Mouse (Mus musculus) retina, postnatal 1 day (tissue): ENCODE data around the gene Cyp1a2.

Experiments used
- DNase-seq: peaks from one replicate; pipeline ENCODE4 v3.0.0-alpha.2; 2012

The Cyp1a2 gene

DNA sequence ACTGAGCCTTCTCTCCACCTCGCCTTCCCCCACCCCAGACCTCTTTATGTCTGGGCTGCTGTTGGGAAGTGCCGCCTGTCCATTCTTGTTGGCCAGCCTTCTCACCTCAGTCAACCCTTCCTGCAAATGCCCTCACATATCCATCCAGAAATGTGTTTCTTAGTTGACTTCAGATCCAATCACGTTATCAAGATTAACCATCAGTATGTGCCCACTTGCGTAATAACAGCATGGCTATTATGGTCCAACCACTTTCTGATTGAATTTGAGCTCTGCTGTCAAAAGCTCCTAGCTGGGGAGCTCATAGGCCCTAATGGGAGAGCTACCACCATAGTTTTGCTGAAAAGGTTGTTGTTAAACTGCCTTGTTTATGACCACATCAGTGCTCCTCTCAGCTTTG is 12.5 kb downstream of the Cyp1a2 start:
- DNase-seq = no peak

DNA sequence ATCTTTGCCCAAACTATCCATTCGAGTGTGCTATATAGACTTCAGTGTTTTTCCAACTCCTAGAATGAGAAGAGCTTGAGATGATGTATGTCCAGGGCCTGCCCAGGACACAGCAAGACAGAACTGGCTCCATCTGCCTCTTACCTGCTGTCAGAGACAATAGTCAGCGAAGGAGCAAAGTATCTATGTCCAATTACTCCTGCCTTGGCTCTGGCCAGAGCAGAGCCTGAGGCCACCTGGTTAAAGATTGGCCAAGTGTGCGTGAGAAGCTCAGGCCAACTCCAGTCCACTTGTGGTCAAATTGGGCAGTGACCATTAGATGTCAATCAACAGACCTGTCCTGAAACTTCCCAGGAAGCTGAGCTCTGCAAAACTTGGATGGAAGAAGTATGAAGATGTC is 13.9 kb downstream of the Cyp1a2 start:
- no peak for DNase-seq

DNA sequence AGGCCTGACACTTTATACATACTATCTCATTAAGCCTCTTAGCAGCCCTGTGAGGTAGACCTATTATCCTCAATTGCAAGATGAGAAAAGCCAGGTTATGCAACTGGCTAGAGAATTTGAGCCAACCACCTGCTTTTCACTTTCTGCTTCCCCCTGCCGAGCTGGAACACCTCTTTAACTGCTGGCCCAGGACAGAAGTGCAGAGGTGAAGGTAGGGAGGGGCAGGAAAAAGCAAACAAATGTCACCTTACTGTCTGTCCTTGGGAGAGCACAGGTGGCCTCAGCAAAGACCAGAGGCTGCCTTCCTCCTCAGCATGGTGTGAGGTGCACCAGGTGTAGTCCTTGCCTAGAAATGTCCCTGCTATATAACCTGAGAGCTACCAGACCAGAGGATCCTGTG is 15.2 kb downstream of the Cyp1a2 start:
- no peak for DNase-seq

DNA sequence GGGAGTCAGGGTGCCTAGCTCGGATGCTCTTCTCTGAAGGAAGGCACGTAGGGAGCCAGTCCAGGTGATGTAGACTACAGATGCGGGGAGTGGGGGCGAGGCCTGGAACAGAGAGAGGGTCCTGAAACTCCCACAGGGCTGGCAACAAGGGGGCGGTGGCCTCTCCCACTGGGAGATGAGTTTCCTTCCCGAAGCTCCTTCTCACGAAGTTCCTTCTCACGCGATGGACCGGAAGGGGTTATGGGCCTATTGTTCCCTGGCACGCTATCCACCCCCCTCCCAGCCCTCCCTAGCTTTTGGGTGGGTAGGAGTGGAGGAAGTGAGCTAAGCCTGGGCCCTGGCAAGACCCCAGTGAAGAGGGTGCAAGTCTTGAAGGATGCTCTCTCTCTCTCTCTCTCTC is 15.7 kb downstream of the Cyp1a2 start:
- DNase-seq = no peak

DNA sequence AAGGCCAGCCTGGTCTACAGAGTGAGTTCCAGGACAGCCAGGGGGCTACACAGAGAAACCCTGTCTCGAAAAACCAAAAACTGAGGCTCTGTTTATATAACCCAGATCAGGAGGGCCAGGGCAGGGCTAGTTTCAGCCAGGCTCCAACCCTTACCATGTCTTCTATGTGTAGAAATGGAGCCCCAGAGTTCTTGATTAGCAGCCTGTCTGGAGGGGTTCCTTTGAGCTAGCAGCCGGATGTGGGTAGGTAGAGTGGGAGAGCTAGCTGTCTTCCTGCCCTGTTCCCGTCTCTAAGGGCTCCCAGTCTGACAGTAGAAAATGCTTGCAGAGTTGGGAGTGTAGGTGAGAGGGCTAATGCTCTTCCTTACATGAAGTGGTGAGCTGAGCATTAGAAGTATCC is 16.4 kb downstream of the Cyp1a2 start:
- DNase-seq = no peak

DNA sequence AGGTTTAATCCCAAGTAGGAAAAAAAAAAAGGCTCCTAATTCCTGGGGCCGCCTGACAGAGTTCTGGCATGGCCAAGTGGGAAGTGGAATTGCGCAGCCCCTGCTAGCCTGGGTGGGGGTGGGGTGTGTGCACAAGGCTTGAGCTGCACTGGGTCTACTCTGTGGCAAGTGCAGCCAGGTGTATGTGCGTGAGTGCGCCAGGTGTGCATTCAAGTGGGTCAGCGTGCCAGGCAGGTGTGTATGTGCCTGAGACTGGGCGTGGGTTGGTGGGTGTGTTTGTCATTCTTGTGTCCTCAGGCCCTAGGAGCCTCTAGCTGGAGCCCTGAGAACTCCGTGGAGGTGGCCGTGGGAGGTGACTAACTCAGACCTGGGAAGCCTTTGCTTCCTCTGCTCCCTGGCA is 17.0 kb downstream of the Cyp1a2 start:
- no peak for DNase-seq

DNA sequence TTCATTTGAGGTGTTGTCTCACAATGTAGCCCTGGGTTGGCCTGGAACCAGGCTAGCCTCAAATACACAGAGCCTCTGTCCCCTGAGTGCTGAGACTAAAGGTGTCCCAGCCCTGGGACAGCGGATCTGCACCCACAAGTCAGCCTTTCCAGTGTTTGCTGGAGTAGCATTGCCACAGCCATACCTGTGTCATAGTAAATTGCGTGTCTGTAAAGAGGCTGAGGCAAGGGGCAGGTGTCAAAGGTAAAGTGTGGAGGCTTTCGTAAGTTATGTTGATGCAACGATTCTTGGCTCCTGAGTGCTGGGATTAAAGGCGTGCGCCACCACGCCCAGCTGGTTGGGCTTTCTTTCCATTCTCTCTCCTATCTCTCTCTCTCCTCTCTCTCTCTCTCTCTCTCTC is 18.9 kb downstream of the Cyp1a2 start:
- DNase-seq = no peak

DNA sequence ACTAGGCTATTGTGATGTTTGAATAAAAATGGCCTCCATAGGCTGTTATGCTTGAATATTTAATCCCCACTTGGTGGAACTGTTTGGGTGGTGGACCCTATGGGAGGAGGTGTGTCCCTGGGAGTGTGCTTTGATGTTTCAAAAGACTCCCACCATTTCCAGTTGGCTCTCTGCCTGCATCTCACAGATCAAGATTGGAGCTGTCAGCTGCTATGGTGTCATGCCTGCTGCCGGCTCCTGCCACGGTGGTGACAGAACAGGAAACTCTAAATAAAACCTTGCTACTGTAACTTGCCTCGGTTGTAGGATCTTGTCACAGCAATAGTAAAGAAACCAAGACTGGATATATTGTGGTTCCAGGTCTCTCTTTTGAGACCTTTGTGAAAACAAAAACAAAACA is 22.0 kb downstream of the Cyp1a2 start:
- no peak for DNase-seq

DNA sequence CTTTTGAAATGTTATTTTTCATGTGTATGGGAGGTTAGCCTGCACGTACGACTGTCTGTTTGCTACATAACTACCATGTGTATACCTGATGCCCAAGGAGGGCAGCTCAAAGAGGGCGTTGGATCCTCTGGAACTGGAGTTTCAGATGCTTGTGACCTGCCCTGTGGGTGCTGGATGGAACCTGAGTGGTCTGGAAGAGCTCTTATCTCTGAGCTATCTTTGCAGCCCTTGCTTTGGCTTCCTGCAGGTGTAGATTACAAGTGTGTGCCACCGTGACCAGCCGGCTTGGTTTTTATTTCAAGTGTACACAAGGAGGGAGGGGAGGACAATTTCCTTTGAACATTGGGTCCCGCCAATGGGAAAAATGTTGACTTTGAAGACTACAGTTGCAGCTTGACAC is 23.0 kb downstream of the Cyp1a2 start:
- DNase-seq = no peak

DNA sequence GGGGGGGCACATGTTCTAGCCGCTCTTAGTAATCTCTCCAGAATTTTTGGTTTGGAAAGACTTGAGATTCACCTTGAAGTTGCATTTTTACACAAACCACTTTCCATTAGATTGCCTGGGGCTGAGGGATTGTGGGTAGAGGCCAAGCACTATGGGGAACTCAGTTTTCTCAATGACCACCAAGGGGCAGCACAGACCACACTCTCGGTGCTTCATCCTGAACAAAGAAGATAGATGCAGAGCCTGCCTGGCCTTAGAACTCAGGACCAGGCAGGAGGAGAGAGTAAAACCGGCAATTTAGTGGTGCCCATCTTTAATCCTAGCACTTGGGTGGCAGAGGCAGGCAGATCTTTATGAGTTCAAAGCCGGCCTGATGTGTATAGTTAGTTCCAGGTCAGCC is 23.7 kb downstream of the Cyp1a2 start:
- DNase-seq = peak; percentile 87

DNA sequence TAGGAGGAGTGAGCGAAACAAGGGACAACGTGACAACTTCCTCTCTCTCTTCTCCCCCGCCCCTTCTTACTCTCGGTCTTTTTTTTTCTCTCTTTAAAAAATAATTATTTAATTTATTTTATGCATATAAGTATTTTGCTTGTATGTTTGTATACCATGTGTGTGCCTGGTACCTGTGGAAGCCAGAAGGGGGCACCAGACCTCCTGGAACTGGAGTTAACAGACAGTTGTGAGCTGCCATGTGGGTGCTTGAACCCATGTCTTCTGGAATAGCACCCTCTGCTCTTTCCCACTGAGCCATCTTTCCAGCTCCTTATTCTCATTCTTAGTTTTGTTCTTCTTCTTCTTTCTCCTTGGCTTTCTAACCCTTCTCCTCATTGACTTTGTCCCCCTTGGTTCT is 24.5 kb downstream of the Cyp1a2 start:
- no peak for DNase-seq

DNA sequence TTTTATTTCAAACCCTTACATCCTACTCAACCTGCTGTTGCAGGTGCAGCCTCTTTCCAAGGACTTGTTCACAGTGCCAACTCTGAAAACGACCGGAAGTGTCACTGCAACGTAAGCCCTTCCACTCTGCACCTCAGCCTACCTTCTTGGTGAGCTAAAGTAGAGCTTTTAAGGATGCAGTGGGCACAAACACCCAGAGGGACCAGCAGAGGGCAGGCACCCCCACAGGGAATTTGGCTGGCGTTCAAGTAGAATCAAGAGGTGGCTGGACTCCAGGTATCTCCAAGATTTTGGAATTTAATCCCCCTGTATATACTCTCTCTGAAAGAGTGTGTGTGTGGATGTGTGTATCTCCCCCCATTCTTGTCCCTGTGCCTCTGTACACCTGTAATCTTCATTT is 25.7 kb downstream of the Cyp1a2 start:
- DNase-seq = no peak

DNA sequence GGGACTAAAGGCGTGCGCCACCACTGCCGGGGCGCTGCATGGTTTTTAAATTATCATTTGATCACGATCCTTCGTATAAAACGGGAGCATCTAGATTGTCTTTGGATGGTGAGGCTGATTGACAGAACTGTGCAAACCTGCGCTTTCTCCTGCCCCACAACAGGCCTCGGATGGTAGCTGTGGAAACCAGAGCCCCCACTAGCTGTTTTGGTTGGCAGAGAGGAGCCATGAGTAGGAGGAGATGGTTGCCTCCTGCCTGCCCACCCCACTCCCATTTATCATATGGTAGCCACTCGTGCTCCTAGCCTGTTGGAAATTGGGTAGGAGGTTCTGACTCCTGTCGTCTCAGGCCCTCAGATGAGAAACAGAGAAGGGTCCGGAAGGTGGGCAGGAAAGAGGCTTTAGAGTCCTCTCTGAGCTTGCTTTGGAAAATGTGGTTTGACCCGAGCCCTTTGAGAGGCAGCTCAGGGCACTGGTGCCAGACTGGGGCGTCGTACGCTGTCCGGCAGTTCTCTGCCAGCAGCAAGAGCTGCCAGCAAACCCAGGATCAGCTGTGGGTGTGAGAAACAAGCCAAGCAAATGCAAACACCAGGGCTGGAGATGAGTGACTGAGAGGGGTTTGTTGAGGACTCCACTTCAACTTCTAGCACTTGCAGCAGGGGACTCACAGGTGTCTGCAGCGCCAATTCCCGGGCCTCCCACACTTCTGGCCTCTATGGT is 26.7 kb downstream of the Cyp1a2 start:
- no peak for DNase-seq

DNA sequence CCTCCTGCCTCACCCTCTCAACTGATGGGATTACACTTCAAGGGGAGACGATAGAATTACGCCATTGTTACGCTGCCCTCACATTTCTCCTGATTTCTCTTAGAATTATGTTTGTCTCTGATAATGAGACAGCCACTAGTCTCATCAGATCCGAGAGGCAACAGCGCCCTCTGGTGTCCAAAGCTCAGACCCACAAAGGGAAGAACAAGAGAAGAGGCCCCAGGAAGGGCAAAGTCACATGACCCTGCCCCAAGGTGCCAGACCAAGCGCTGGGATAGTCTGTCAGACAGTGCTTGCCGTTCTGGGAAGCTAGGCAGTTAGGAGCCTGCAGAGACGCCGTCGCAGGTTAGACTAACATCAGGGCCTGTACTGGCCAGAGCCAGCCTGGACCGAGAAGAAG is 27.8 kb downstream of the Cyp1a2 start:
- DNase-seq = peak; percentile 96

DNA sequence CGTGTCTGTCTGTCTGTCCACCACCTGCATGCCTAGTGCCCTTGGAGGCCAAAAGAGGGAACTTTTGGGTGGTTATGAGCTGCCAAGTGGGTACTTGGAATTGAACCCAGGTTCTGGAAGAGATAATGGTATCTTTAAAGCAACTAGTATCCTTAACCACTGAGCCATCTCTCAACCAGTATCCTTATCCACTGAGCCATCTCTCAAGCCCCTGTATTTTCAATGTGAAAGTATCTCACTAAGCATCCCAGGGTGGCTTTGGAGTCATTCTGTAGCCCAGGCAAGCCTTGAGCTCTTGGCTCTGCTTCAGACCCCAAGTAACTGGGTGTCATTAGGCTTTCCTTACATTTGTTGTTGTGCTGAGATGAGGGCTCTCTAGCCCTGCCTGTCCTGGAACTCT is 28.5 kb downstream of the Cyp1a2 start:
- DNase-seq = no peak

DNA sequence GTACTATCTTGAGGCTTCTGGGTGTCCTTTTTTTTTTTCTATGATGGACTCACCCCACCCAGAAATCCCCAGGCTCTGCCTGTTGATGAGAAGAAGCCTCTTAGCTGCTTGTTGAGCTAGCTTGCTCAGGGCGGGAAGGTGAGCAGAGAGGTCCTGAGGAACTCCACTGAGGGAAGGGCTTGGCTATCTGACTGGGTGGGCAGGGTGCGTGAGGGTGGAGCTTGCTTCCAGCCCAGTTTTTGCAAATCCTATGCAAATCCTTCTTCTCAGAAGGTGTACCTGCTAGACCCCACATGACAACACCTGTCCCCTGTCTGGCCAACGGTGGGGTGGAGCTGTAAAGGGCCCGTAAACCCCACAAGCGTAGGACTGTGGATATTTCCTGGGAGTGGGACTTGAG is 30.2 kb downstream of the Cyp1a2 start, which contains the start of gene Csk:
Gene Csk, minus strand, starts transcription at position 349 of the 400 bp plus-strand sequence.
- no peak for DNase-seq

DNA sequence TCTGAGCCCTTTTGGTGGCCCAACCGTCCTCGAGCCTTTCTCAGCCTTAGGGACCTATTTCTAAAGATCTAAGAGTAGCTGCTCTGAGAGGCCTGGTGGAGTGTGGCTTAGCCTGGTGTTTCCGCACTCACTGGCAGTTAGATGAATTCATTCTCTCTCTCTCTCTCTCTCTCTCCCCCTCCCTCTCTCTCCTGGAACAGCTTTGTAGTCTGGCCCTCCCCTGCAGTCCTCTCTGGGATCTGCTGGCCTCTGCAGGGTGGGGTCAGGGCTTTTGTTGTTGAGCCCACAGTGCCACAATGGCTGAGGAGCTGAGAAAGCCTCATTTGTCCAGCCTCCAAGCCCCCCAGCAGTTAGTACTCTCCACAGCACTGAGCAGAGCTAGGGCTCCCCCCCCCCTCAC is 30.6 kb downstream of the Cyp1a2 start:
- DNase-seq = peak; percentile 60

DNA sequence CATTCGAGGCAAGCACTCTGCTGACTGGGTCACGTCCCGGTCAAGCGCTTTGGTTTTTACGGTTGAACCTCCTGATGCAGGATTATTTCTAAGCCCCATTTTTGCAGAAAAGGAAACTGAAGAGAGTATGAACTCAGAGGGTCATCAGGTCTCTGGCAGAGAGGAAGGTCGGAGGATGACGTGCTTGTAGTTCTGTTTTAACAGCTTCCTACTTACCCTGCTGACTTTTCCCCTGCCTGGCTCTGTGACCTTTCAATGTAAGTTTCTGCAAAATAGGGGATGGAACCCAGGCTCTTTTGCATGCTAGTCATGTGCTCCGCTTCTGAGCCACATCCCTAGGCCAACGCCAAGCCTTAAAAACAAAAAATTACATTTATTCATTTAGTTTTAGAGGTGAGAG is 31.2 kb downstream of the Cyp1a2 start:
- DNase-seq = no peak

DNA sequence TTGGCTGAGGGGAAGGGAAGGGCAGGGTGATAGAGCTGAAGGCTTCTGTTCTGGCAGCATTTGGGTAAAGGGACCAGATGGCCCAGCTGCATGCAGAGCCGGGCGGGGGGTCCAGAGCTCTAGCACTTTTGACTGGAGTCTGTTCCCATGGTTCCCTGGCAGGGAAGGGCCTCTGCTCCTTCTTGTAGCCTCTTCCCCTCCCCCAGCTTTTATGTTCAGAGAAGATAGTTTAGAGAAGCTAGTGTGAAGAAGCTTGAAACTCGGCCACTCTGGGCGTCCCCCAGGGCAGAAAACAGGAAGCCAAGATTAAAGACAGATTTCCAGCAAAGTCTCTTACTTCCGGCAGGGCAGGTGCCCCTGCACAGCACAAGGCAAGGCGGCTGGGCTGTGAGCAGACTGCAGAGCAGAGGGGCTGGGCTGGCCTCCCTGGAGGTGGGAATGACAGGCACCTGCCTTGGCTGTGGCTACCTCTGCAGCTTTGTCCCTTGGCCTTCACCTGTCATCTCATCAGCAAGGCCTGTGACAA is 32.7 kb downstream of the Cyp1a2 start:
- peak; percentile 53 for DNase-seq

DNA sequence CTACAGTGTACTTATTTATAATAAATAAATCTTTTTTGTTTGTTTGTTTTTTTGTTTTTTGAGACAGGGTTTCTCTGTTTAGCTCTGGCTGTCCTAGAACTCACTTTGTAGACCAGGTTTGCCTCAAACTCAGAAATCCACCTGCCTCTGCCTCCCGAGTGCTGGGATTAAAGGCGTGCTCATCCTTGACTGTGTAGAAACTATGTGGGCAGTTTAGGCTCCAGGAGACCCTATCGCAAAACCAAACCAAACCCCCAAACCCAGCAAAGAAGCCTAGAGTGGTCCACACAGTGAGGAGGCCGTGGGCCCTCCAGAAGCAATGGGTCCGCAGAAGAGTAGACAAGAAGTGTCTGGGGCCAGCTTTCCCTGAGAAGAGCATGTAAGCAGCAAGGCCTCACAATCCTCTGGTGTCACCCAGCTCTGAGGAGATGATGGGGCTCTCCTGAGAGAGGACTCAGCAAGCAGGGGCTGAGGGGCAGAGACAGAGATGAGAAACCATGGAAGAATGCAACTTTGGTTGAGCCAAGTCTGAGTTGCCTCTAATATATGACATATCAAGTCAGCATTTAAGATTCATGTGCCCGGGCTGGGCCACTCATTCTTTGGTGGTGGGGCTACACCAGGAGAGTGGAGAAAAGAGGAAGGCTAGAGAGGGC is 33.2 kb downstream of the Cyp1a2 start:
- DNase-seq = no peak

DNA sequence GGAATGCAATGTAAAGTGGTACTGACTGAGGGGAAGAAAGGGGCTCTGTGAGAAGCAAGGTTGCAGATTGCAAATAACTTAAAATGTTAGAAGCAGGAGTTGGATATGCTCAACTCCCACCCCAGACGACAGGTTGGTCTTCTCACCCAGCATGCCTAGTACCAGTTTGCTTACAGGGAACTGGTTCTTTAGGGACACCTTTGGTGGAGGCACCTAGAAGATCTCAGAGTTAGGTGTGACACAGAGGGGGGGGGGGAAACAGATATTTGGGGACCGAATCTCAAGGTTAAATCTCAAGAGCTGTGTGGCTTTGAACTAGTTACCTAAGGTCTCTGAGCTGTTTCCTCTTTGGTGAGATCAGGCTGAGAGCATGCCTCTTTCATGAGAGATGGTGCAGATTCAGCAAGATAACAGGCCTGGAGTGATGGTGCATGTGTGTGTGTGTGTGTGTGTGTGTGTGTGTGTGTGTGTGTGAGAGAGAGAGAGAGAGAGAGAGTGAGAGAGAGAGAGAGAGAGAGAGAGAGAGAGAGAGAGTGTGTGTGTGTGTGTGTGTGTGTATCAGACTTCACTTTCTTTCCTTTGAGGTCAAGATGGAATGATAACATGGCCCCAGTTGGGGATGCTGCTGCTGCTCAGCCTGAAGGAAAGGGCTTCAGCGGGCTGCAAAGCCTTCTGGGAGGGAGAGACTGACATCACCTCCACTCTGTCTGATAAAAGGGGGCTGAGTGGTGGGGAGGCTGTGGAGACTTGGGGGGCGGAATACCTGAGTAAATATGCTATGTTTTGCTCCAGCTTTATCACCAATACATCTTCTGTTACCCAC is 36.0 kb downstream of the Cyp1a2 start:
- DNase-seq = no peak

DNA sequence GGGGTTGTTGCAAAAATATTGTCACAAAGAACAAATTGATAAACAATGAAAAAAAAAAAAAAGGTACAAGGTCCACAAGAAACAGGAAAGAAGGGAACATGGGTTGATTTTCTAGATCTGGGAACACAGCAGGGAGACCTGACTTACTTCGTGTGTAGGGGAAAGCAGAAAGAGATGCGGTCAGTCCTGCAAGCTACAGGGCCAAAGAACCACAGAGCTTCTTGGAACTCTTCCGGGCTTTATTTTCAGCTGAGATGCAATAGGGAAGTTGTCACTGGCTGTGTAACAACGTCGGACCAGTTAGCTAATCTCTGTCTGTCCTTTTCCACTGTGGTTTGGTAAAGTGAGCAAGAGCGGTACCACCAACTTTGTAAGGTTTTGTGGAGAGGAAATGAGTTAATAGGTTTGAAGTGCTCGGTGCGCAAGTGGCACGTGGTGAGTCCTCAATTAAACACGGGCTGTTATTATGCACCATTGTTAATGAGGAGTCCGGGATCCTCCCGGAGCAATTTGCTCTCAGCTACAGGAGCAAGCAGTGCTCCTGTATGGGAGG is 36.9 kb downstream of the Cyp1a2 start:
- DNase-seq = no peak
